Mouse (Mus musculus) thymus, adult 2 months (tissue): ENCODE results near the gene Sh3pxd2a. TPM values are rescaled to one million over a fixed set of nuclear protein-coding genes. Genes with fewer than 3 reads are reported as not detected.

Source experiments
- DNase-seq: peaks from one replicate; pipeline ENCODE4 v3.0.0; 2021
- H3K27ac ChIP-seq: fragments of 200-500 bp; 2 replicates; pipeline ENCODE4 v1.5.1; 2012; ENCODE audit warnings: low read length, control low read depth; ENCODE audit not compliant: control insufficient read depth, insufficient read depth
- H3K27me3 ChIP-seq: fragments of 200-500 bp; 2 replicates; pipeline ENCODE4 v1.6.1; 2012; ENCODE audit warnings: mild to moderate bottlenecking, low read length, moderate library complexity, mixed read lengths; ENCODE audit not compliant: control insufficient read depth, insufficient read depth
- H3K36me3 ChIP-seq: fragments of 200-500 bp; 2 replicates; pipeline ENCODE4 v1.6.1; 2012; ENCODE audit warnings: mild to moderate bottlenecking, low read length, moderate library complexity; ENCODE audit not compliant: control insufficient read depth, insufficient read depth
- H3K4me1 ChIP-seq: fragments of 200-500 bp; replicated peaks from 2 replicates; pipeline ENCODE4 v1.6.1; 2012; ENCODE audit warnings: low read length; ENCODE audit not compliant: control insufficient read depth, insufficient read depth
- H3K4me3 ChIP-seq: fragments of 200-500 bp; 2 replicates; pipeline ENCODE4 v1.5.1; 2012; ENCODE audit warnings: mild to moderate bottlenecking, low read length, control low read depth, moderate library complexity; ENCODE audit not compliant: control insufficient read depth, insufficient read depth
- CTCF ChIP-seq: fragments of 200-500 bp; IDR thresholded peaks from 2 replicates; pipeline ENCODE4 v1.5.1; 2012; ENCODE audit warnings: mild to moderate bottlenecking, control low read depth, low read length, moderate library complexity, borderline replicate concordance; ENCODE audit not compliant: control insufficient read depth, poor library complexity, insufficient read depth; ENCODE audit errors: extremely low read depth
- POLR2A ChIP-seq: fragments of 200-500 bp; IDR thresholded peaks from 2 replicates; pipeline ENCODE4 v1.6.1; 2012; ENCODE audit warnings: mild to moderate bottlenecking, low read length, control low read depth, moderate library complexity; ENCODE audit not compliant: control insufficient read depth, poor library complexity, insufficient read depth; ENCODE audit errors: extremely low read depth
- WGBS: fragments of 180-500 bp; shearing (Covaris S2); methylation state at CpG from one replicate; pipeline ENCODE4 v1.1.7; 2018; 5-methylcytosine and 5-hydroxymethylcytosine counted together
- polyA plus RNA-seq: library from polyadenylated mRNA; depleted of rRNA; stranded (reverse); fragments of >200 nt; gene quantifications from 2 replicates; pipeline ENCODE4 v1.2.3, GENCODE M21; 2012

The Sh3pxd2a gene
- polyA plus RNA-seq, 1 experiment: 19.4 TPM

DNA sequence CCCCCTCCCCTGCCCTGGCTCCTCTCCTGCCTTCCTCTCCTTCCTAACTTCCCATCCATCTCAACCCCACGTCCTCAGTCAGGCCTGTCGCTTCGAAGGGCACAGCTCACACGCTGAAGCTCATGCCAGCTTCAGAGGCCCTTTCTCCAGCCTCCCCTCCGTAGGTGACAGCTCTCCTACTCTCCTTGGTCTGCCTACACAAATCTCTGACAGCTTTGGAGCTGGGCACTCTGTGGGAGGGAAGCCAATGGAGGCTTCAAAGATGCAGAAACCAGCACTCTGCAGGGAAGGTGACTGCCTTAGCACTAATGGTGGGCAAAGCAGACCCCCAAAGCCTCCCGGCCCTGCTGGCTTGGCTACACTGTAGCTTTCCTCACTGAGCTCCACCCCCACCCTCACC is 128.9 kb downstream of the Sh3pxd2a start:
- H3K27me3 ChIP-seq: no peaks in the 10 kb centered on the region
- WGBS: 93% methylated on average over 6 of the region's 6 CpGs
- no peak overlapping the region for H3K4me3 ChIP-seq
- H3K27ac ChIP-seq: no peak overlapping the region
- peaks cover 15% of the 10 kb centered on the region for H3K4me1 ChIP-seq
- DNase-seq: no peak
- TF ChIP-seq POLR2A: no peak
- TF ChIP-seq CTCF: no peak
- no peaks in the 10 kb centered on the region for H3K36me3 ChIP-seq

DNA sequence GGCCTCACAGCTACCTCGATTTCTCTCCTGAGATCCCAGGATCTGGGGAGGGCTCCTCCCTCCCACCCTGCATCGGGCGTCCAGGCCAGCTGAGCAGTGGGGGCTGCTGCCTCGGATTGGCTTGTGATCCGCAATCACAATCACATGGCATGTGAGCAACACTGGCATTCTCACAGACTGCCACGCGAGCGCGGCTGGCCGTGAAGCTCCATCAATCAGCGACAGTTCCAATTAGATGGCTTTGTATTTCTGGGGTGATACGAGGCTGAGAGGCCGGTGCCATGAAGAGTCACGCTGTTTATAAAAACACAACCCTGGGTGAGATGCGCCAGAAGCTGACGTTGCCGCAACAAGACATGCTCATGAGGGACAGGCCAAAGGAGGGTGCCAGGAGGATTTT is 129.5 kb downstream of the Sh3pxd2a start:
- H3K4me1 ChIP-seq: peaks cover 16% of the 10 kb centered on the region
- H3K4me3 ChIP-seq: no peak overlapping the region
- H3K27ac ChIP-seq: no peak overlapping the region
- TF ChIP-seq CTCF (no peak), POLR2A (no peak)
- WGBS: 97% methylated on average over 17 of the region's 17 CpGs
- no peaks in the 10 kb centered on the region for H3K36me3 ChIP-seq
- no peaks in the 10 kb centered on the region for H3K27me3 ChIP-seq
- DNase-seq: no peak

DNA sequence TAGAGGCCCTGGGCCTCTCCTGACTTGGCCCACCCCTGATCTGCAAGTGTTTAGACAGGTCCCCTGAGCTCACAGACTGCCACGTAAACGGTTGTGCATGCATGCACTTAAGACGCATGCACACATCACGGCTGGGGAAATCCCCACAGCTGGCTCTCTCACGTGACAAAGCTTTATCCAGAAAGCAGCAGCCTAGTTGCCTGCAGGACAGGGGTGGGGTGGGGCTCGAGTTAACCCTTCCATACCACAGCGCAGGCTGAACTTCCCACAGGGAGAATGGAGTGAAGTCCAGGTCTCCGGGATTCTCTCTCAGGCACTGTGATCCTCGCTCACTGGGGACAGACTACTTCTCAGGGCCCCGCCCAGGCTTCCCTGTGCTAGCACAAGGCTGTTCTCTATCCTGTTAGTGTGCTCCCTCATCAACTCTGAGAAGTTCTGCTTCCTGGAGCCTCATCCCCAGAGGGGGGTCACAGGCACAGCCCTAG is 133.4 kb downstream of the Sh3pxd2a start:
- DNase-seq: peak; percentile 53
- H3K27ac ChIP-seq: no peak overlapping the region
- 26% methylated on average over 10 of the region's 10 CpGs for WGBS
- H3K27me3 ChIP-seq: no peaks in the 10 kb centered on the region
- TF ChIP-seq CTCF (no peak), POLR2A (0 out of 2 replicates have a peak, but pooled peaks have one; percentile 16)
- H3K36me3 ChIP-seq: no peaks in the 10 kb centered on the region
- peaks cover 15% of the 10 kb centered on the region for H3K4me1 ChIP-seq
- no peak overlapping the region for H3K4me3 ChIP-seq

DNA sequence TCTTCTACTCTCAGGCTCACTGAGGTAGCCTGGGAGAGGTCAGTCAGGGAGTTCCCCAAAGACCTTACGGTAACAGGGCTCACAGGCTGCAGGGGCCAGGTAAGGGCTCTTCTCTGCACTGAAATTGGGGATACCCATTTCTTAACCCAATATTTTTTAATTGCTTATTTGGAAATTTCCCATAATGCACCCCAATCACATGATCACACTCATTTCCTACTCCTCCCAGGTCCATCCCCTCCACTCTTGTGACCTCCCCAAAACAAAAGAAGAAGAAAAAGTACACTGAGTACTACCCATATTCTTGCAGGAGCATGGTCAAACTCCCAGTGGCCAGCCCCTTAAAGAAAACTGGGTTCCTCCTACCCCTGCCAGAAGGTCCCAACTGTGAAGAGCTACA is 135.1 kb downstream of the Sh3pxd2a start:
- Histone ChIP-seq H3K27me3 (no peaks in the 10 kb centered on the region), H3K27ac (no peak overlapping the region), H3K4me3 (no peak overlapping the region), H3K4me1 (peaks cover 15% of the 10 kb centered on the region), H3K36me3 (no peaks in the 10 kb centered on the region)
- TF ChIP-seq CTCF (no peak), POLR2A (no peak)
- 85% methylated on average over 1 of the region's 1 CpGs for WGBS
- DNase-seq: no peak

DNA sequence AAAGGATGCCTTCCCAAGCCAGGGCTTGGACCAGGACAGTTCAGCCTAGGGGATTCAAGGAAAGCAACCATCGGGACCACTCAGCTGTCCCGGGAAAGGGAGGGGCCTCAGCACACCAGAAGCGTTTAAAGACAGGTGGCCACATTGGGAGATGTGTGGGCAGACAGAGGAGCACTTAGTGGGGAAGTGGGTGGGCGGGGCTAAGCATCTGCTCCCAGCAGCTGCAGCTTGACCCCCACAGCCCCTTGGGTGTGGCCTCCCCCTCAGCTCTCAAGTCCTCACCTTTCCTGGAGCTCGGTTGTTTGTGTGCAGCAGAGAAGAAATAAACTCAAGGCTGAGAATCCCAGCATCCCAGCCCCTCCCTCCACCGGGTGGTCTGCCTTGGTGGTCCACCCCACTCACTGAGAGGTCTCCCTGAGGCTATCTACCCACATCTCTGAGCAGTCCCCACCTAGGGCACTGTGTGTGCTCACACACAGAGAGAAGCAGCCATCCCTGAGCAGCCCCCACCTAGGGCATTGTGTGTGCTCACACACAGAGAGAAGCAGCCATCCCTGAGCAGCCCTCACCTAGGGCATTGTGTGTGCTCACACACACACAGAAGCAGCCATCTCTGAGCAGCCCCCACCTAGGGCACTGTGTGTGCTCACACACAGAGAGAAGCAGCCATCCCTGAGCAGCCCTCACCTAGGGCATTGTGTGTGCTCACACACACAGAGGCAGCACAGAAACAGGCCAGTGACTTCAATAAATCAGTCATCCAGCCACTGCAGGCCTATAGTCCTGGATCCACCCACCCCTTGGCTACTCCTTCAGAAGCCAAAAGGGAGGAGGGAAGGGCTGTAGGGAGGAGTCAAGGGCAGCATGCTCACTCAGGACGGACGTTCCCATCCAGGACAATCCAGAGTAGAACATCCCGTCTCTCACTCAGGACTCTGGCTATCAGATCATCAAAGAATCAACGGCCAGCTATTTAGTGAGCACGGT is 136.0 kb downstream of the Sh3pxd2a start:
- H3K36me3 ChIP-seq: no peaks in the 10 kb centered on the region
- 58% methylated on average over 11 of the region's 11 CpGs for WGBS
- no peak for TF ChIP-seq CTCF
- no peak for TF ChIP-seq POLR2A
- DNase-seq: no peak
- H3K27ac ChIP-seq: no peak overlapping the region
- H3K4me3 ChIP-seq: no peak overlapping the region
- no peaks in the 10 kb centered on the region for H3K27me3 ChIP-seq
- peaks cover 15% of the 10 kb centered on the region for H3K4me1 ChIP-seq

DNA sequence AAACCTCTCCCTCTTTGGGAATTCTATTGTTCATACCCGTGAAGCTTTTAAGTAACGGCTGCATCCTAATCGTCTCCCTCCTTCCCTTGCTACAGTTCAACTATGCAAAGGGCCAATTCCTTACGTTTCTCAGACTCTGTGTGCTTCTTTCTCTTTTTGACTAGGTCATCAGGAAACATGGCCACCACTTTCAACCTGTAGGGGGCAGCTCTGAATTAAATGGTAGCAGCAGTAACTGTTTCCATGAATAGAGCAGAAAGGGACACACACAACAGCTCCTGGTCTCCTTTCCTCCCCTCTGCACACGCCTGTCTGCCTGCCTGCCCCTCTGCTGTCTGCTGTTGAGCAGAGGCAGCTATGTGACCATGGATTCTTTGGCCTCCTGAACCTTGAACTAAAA is 138.3 kb downstream of the Sh3pxd2a start:
- Histone ChIP-seq H3K4me1 (peaks cover 12% of the 10 kb centered on the region), H3K27me3 (no peaks in the 10 kb centered on the region), H3K4me3 (no peak overlapping the region), H3K36me3 (no peaks in the 10 kb centered on the region), H3K27ac (no peak overlapping the region)
- WGBS: 70% methylated on average over 5 of the region's 5 CpGs
- peak; percentile 40 for DNase-seq
- TF ChIP-seq POLR2A (no peak), CTCF (no peak)
